Mouse (Mus musculus) cerebellum, adult 8-10 months (tissue): ENCODE data around the gene Cox7b.
"Not testable (repeated sequence)": the region's sequence is repeated elsewhere in the genome, so short reads cannot be mapped to it uniquely, and the experiment has no call there.

Experiments used
- DNase-seq: peaks from one replicate; pipeline ENCODE4 v3.0.0; 2022

Cox7b gene

DNA sequence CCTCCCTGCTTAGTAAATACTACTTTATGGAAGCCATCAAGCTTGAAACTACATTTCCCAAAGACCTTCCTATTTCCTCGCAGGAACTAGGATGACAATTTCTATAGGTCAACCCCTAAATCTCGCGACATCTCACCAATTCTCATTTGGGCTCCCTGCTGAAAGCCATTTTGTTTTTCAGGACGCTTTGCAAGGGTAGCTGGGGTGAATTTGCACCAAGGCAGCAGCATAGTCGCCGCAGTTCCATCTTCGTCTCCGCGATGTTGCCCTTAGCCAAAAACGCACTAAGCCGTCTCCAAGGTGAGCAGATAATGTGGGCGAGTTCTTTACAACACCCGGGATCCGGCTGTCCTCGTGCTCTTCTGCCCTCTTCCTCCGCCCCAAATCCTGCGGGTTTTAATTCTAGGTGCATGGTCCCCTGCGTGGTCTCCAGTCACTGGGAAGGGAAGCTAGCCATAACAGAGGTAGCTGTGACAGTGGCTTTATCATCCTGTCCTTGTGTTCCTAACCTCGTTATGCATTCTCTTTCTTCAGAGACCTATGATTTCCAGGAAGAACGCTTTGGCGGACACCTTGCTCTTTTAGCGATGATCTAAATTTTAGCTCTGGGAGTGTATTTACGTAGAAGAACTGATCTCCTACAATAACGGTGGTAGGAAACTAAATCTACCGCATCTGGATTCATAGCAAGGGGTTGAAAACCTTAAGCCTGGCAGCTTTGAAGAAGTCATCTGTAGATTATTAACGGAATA lies at the start of gene Cox7b:
Gene Cox7b, plus strand, starts transcription at position 130 of the 752 bp plus-strand sequence.
- DNase-seq: peak; percentile 79

DNA sequence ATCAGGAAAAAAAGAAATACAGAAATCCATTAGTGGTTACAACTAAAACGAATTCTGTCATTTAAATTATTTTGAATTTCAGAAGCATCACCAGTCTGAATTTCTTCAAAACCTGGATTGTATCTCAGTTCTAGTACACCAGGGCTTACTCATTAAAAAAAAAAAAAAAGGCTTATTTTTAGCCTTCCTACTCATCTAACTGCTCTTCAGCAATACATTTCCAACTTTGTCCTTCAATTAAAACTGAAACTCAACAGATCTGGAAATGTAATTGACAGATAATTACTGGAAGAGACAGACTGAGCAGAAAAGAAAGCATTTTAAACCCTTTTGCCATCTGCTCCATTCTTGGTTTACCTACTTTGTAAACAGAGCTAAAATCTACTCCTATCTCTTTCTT lies 13.9 kb upstream of the Cox7b start:
- no peak for DNase-seq

- DNase-seq: no peak
Measured at GRCm38 (mm10) chrX:106010762-106011161, 4.7 kb upstream of the Cox7b start.

DNA sequence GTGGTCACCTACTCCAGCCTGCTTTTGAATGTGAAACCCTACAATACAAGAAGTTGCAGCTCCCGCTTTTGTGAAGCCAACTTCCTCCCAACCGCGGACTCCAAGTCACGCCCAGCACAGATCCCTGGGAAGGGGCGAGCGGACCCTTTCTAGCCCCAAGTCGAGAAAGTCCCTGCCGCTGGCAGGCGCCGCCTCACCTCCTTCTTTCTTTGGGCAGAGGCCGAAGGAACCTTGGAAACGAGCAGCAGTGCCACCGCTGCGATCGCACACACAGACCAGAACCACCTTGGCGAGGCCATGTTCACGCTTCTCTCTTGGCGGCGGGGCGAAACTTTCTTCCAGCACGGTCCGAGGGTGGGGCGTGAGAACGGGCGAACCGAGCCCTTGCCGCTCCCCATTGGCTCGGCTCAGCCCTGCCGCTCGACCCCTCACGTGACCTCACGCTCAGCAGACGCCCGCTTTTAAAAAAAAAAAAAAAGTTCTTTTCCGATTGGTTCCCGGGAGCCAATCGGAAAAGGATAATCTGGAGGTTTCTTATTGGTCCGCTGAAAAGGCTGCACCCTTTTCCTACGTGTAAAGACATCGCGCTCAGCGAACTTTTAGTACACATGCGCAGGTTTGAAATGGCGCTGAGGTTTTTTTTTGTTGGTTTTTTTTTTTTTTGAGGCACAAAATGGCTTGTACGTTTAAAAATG lies 3.9 kb upstream of the Cox7b start, which contains the start of gene Magt1:
Gene Magt1, minus strand, starts transcription at position 442 of the 695 bp plus-strand sequence.
- peak; percentile 70 for DNase-seq

- DNase-seq: no peak
Measured at GRCm38 (mm10) chrX:106012559-106012958, 2.9 kb upstream of the Cox7b start.

DNA sequence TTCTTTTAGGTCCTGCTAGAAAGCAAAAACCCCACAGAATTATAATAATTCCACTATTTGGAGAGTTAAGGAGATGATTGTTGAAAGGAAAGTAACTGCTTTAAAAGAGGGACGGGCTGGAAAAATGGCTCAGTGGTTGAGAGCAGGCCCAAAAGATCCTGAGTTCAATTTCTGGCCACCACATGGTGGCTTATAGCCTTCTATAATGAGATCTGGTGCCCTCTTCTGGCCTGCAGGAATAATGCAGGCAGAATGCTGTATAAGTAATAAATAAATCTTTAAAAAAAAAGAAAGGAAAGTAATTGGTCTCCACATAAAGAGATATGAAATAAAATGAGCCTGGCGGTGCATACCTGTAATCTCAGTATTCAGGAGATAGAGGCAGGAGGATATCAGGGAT lies 2.3 kb upstream of the Cox7b start:
- DNase-seq: peak; percentile 46

- not testable (repeated sequence) for DNase-seq
Measured at GRCm38 (mm10) chrX:106014741-106015377, 641 bp upstream of the Cox7b start.

- DNase-seq: no peak
Measured at GRCm38 (mm10) chrX:106017102-106017501, 1.6 kb downstream of the Cox7b start.

GRCm38 (mm10) chrX:106017516-106017915 lies 2.0 kb downstream of the Cox7b start:
- no peak for DNase-seq

GRCm38 (mm10) chrX:106026418-106027342 lies 11.2 kb downstream of the Cox7b start, which contains the start of gene Atp7a:
Gene Atp7a (plus strand): TSS chrX:106027276.
- peak; percentile 71 for DNase-seq

DNA sequence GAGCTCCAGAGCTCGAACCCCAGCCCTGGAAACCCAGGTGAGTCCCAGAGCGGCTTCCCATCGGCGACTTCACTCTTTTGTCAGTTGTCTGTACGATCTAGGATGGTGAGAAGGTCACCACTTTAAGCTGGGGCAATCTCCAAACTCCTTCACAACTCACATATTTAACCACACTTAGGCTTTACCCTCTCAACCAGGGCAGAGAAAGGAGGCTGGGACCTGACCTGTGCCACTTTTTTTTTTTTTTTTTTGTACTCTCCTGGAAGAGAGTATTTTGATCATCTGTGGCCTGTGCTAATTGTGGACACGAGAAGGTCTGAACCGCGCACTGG lies 11.8 kb downstream of the Cox7b start:
- DNase-seq: no peak

GRCm38 (mm10) chrX:106030176-106030575 lies 14.7 kb downstream of the Cox7b start:
- DNase-seq: no peak

DNA sequence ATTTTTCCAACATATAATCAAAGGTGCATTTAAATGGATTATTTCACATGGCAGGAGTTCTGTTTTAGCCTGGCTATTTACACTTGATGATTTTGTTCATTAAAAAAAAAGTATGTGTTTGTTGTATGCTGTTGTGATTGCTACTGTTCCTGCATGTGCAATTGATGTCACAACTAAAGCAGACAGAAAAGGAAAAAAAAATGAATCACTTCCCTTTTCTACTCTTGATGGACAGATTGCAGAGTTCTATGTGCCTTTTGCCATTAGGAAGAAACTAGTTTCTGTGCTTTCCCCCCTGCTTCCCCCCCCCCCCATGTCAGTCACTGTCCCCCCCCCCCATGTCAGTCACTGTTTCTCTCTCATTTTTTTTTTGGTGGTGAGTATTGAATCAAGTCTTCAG lies 15.6 kb downstream of the Cox7b start:
- no peak for DNase-seq

DNA sequence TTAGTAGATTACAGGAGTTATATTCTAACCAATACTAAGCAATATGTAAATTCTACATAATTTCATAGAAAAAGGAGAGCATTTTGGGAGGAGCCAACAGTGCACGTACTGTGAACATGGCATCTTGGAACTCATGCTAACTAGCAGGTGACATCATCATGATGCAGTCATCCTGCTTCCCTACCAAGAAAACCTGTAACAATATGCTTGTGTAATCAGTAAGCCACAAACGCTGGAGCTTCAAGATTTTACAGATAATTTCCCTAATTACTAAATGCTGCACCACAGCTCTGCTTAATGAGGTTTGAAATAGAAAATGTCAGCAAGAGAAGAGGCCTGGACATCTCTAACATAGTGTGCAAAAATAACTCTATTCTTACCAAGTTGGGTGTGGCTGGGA lies 20.2 kb downstream of the Cox7b start:
- DNase-seq: no peak

GRCm38 (mm10) chrX:106037185-106037752 lies 21.8 kb downstream of the Cox7b start:
- DNase-seq: no peak

DNA sequence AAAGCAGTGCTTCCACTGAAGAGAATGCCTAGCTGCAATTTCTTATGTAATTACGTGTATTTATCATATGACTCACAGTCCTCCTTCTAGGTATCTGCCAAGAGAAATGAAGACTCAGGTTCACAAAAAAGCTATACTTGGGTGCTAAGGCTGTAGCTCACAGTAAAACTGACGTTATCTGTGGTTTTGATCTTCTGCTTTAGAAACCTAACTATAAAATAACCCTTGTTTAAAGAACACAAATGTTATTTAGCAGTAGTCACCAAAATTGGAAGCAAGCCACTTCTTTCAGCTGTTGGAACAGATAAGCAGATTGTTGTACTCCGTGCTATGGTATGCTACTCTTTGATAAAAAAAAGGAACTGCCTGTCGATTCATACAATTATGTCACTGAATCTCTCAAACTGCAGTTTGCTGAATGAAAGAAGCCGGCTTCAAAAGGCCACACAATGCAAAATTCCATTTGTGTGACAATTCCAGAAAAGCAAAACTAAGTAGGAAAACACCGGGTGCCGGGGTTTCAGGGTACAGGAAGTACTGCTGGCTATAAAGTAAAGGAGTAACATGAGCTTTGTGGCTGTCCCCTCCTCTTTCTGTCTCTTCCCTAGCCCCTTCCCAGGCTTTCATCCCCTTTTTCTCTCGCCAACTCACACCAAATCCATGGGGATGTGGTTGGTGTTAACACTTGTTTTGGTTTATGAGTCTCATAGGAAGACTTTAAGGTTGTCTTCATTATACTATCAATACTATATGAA lies 28.5 kb downstream of the Cox7b start:
- DNase-seq: no peak

DNA sequence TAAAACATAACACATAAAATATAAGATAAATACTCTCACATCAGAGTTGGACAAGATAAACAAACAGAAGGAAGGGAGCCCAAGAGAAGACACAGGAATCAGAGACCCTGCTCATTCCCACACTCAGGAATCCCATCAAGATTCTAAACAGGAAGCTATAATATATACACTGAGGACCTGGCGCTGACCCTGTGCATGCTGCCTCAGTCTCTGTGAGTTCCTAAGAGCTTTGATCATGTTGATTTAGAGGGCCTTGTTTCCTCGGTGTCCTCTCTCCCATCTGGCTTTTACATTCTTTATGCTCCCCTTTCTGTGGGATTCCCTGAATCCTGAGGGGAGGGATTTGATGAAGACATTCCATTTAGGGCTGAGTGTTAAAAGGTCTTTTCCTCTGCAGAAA lies 30.0 kb downstream of the Cox7b start:
- no peak for DNase-seq

DNA sequence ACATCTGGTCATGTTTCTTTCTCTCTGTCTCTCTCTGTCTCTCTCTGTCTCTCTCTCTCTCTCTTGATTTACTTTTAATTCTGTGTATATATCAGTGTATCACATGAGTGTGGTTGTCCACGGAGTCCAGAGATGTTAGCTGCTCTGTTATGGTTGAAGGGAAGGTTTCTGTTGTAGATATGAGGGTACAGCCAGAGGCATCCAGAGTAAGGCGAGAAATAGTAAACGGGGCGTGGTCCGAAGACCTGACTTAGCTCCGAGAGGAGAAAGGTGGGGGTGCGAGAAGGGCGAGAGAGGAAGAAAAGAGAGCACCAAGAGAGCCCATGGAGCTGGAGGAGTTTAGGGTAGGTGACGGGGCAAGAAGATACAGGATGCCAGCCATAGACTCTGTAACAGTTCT lies 30.4 kb downstream of the Cox7b start:
- DNase-seq: no peak

DNA sequence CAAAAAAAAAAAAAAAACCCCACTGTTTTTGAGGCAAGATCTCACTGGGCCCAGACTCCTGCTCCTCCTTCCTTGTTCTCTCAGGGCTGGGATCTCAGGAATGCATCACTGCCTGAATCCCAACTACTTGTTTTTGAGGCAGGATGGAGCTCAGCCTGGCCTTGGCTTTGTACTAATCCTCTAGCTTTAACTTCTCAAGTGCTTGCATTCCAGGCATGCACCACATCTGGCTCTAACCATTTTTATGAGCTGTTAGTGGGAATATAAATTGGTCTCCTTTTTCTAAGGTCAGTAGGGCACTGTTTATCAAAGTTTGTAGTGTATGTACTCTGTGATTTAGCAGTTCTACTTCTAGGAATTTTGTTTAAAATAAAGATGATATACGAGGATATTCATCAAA lies 32.7 kb downstream of the Cox7b start:
- no peak for DNase-seq
